Mouse (Mus musculus): ENCODE data around the gene Slc43a2.

- TF ChIP-seq TCF12 (IDR thresholded peaks at IDR 0.05; ENCODE audit: insufficient read depth, poor library complexity, severe bottlenecking): no peak
- TF ChIP-seq POLR2A (IDR thresholded peaks at IDR 0.05; ENCODE audit: insufficient read length, low read depth): no peak
- no peak for TF ChIP-seq USF1 (IDR thresholded peaks at IDR 0.05; ENCODE audit: low read depth)
These were observed 35.0 kb downstream of the Slc43a2 start for GRCm38 (mm10) chr11:75566276-75567196.
